Mouse (Mus musculus): ENCODE measurements around the gene Def8.

- TF ChIP-seq CTCF (IDR thresholded peaks at IDR 0.05; ENCODE audit: low read depth): no peak
- TF ChIP-seq EP300 (IDR thresholded peaks at IDR 0.05; ENCODE audit: low read depth): no peak
These were observed 21.4 kb upstream of the Def8 start for GRCm38 (mm10) chr8:123401936-123402335.
